ENCODE assay signal across 8 mouse cellular contexts in genomic region chrX:53370366-53370740, GRCm38 (mm10). TPM values are rescaled to one million over a fixed set of nuclear protein-coding genes. Genes with fewer than 3 reads are reported as not detected.
DNase-seq lines count a peak whose midpoint lies in the region; ATAC-seq and TF ChIP-seq lines count a peak whose summit lies in the region.

TSS of gene Mospd1 (minus strand) at chrX:53370502.

- peak; percentile 28 for DNase-seq in Patski (ENCODE audit: low read depth, low spot score)
- DNase-seq in cerebellum, postnatal 14 days: peak; percentile 80
- peak; percentile 76 for DNase-seq in frontal cortex, postnatal 36 days (ENCODE audit: low spot score in 2 of 2)
- DNase-seq in left cerebral cortex, adult 11 months (ENCODE audit: low spot score): peak; percentile 67
- peak; percentile 92 to 93 for DNase-seq in lung, postnatal 4 days
- peak; percentile 56 for DNase-seq in retina, postnatal 7 days (ENCODE audit: low read depth, low spot score)
- peak; percentile 53 for DNase-seq in urinary bladder, adult 2 months (ENCODE audit: low spot score)

- H3K4me3 ChIP-seq in hindbrain, embryonic 15.5 days: peak within 1 kb of the TSS; percentile 65

- TF ChIP-seq CTCF in Patski (IDR thresholded peaks at IDR 0.05): no peak

- H3K9me3 ChIP-seq in hindbrain, embryonic 15.5 days: no peaks in the 10 kb centered on the region

- H3K27me3 ChIP-seq in Patski: peaks cover 38% of the 10 kb centered on the region
- H3K27me3 ChIP-seq in hindbrain, embryonic 15.5 days: no peaks in the 10 kb centered on the region

- peak within 1 kb of the TSS; percentile 81 for H3K27ac ChIP-seq in hindbrain, embryonic 15.5 days (replicated peaks)

- in situ Hi-C loops in Patski (cut with MboI; ENCODE audit: low pct_unique_long_range_greater_than_20kb): no loop called here

- peak within 1 kb of the TSS; percentile 58 for H3K4me2 ChIP-seq in hindbrain, embryonic 15.5 days

- ATAC-seq in Patski: peak; percentile 94
- ATAC-seq in hindbrain, embryonic 15.5 days (ENCODE audit: low FRiP score, low read depth): peak; percentile 99

- CTCF ChIA-PET in Patski (lab: Charles Lee): no interaction called here

- H3K4me1 ChIP-seq in hindbrain, embryonic 15.5 days (replicated peaks): peaks cover 4% of the 10 kb centered on the region

- no peaks in the 10 kb centered on the region for H3K36me3 ChIP-seq in hindbrain, embryonic 15.5 days

- POLR2A ChIA-PET in Patski (lab: Charles Lee): no interaction called here

- peak within 1 kb of the TSS; percentile 60 for H3K9ac ChIP-seq in hindbrain, embryonic 15.5 days

- WGBS in hindbrain, embryonic 15.5 days: 9% methylated on average over 11 of the region's 15 CpGs

RNA-seq across cellular contexts. Expression of gene Mospd1, which starts in this region (rescaled TPM):
- 22.5 TPM for polyA plus RNA-seq in Patski (2021)
- 42.8 and 43.6 TPM in 2 replicates for polyA plus RNA-seq in hindbrain, embryonic 15.5 days (2015; fragmentation: Nextera tagmentation; extraction: Ambion mirVana)
- polyA plus RNA-seq in urinary bladder, adult 2 months (2012; rRNA removed): 18.4 and 18.9 TPM in 2 replicates

Comparison
In these comparisons a context has a peak if more than half of its experiments do, and no peak if none do; other contexts are left out.
1. Peak in every context shown above with its lines: DNase-seq, ATAC-seq, H3K4me3 ChIP-seq and H3K27ac ChIP-seq.
2. DNase-seq: peak in every context shown above with its lines; median percentile 92 in lung, postnatal 4 days; 80 in cerebellum, postnatal 14 days; 76 in frontal cortex, postnatal 36 days; 67 in left cerebral cortex, adult 11 months; 56 in retina, postnatal 7 days; 53 in urinary bladder, adult 2 months; 28 in Patski.